Mouse (Mus musculus): ENCODE results near the gene Pemt. TPM values are rescaled to one million over a fixed set of nuclear protein-coding genes. Genes with fewer than 3 reads are reported as not detected.

The Pemt gene
- polyA plus RNA-seq (2015; fragmentation: Nextera tagmentation; extraction: Ambion mirVana) = 6.7 and 8.1 TPM in 2 replicates

- H3K9me3 ChIP-seq = no peaks in the 10 kb centered on the region
- H3K4me2 ChIP-seq = peak within 1 kb of the TSS; percentile 78
- ATAC-seq (ENCODE audit: borderline replicate concordance, extremely low read depth, low FRiP score, low TSS enrichment) = peak; percentile 98
- H3K27me3 ChIP-seq = no peaks in the 10 kb centered on the region
- peak within 1 kb of the TSS; percentile 62 for H3K9ac ChIP-seq
- WGBS = under 1% methylated on average over 44 of the region's 44 CpGs
- H3K27ac ChIP-seq = peak within 1 kb of the TSS; percentile 90
- H3K4me1 ChIP-seq = no peaks in the 10 kb centered on the region; the same call in 1 of the 2 replicates
- H3K4me3 ChIP-seq = peak within 1 kb of the TSS; percentile 65
- no peaks in the 10 kb centered on the region for H3K36me3 ChIP-seq
Observed at GRCm38 (mm10) chr11:60046058-60046735, at the start of gene Pemt. Gene Pemt (minus strand): TSS chr11:60046489.

DNA sequence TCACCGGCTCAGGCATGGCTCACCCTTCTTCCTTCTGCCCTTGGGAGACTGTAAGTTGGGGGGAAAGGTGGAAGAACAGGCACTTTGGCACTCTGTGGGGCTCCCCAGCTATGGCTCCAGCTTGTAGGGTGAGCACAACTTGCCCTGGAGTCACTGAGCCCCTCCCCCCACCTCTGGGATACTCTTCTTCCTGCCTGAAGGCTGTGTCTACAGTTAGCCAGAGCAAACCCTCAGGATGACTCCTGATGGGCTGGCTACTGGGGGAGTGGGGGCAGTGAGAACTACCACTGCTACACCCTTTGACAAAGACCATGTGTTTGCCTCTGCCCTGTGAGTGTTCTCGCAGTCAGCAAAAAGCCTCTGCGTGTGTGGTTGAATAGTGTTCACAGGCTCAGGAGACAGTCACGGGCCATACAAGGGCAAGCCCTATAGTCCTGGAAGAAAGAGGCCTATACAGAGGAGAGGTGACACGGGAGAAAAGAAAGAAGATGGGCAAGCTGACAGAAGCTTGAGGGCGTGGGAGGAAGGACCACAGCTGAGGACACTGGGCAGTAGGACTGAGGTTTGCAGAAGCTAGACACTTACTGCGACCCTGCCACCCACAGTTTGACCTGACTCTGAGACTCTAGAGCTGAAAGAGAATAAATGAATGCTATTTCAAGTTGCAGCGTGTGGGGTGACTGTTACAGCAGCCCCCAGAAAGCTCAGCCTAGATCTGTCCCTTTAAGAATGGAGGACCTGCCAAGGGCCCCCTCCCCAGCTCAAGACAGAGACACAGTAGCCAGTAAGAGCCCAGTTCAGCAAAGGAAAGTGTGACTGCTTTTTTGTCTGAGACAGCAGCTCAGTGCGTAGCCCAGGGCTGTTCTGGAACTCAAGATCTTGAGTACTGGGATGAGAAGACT is 48.9 kb upstream of the Pemt start:
- Histone ChIP-seq H3K36me3 (no peaks in the 10 kb centered on the region), H3K4me3 (no peak overlapping the region), H3K9me3 (no peaks in the 10 kb centered on the region), H3K27ac (peak overlapping the region; percentile 30), H3K9ac (no peak overlapping the region), H3K4me2 (no peak overlapping the region), H3K27me3 (no peaks in the 10 kb centered on the region), H3K4me1 (peaks cover 39% of the 10 kb centered on the region)
- ATAC-seq (ENCODE audit: borderline replicate concordance, extremely low read depth, low FRiP score, low TSS enrichment) = peak; percentile 44; the same call in 1 of the 2 replicates
- 38% methylated on average over 9 of the region's 9 CpGs for WGBS

DNA sequence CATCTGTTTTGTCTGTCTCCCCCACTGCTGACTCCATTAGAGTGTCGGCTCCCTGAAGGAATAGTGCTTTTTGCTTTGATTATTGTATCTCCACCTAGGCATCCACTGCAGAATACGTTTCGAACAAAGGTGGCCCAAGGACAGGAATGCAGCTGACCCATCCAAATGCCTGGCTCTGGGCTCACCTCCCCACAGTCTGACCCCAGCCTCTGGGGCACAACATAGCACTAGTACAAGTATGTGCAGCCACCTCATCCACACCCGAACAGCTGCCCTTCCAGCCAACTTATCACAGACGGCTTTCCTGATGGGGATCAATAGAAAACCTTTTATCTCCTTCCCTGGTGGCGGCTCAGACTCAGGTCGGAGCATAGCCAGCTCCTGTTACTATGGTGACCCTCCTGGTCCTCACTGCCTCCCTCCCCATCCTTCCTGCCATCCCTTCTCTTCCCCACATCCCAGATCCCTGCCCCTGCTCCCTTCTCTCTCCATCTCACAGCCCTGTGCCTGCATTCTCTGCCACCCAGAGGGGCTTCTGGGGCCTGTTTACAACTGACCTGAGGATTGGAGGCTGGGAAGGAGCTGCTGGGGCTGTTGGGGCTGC is 47.8 kb upstream of the Pemt start:
- H3K27me3 ChIP-seq = no peaks in the 10 kb centered on the region
- ATAC-seq (ENCODE audit: borderline replicate concordance, extremely low read depth, low FRiP score, low TSS enrichment) = peak; percentile 7; the same call in 1 of the 2 replicates
- H3K36me3 ChIP-seq = no peaks in the 10 kb centered on the region
- H3K4me1 ChIP-seq = peaks cover 39% of the 10 kb centered on the region
- no peak overlapping the region for H3K9ac ChIP-seq
- no peak overlapping the region for H3K4me3 ChIP-seq
- 52% methylated on average over 7 of the region's 7 CpGs for WGBS
- no peak overlapping the region for H3K27ac ChIP-seq
- no peak overlapping the region for H3K4me2 ChIP-seq
- no peaks in the 10 kb centered on the region for H3K9me3 ChIP-seq

GRCm38 (mm10) chr11:60093227-60093626 is 46.9 kb upstream of the Pemt start:
- Histone ChIP-seq H3K9me3 (no peaks in the 10 kb centered on the region), H3K27me3 (no peaks in the 10 kb centered on the region), H3K9ac (no peak overlapping the region), H3K36me3 (no peaks in the 10 kb centered on the region), H3K4me1 (peaks cover 39% of the 10 kb centered on the region), H3K4me2 (no peak overlapping the region), H3K4me3 (no peak overlapping the region), H3K27ac (no peak overlapping the region)
- no peak for ATAC-seq (ENCODE audit: borderline replicate concordance, extremely low read depth, low FRiP score, low TSS enrichment)

- Histone ChIP-seq H3K9me3 (no peaks in the 10 kb centered on the region), H3K27ac (no peak overlapping the region), H3K4me2 (no peak overlapping the region), H3K9ac (no peak overlapping the region), H3K4me1 (peaks cover 39% of the 10 kb centered on the region), H3K4me3 (no peak overlapping the region), H3K27me3 (no peaks in the 10 kb centered on the region), H3K36me3 (no peaks in the 10 kb centered on the region)
- 60% methylated on average over 7 of the region's 7 CpGs for WGBS
- no peak for ATAC-seq (ENCODE audit: borderline replicate concordance, extremely low read depth, low FRiP score, low TSS enrichment)
Observed at GRCm38 (mm10) chr11:60091422-60091761, 45.1 kb upstream of the Pemt start.

DNA sequence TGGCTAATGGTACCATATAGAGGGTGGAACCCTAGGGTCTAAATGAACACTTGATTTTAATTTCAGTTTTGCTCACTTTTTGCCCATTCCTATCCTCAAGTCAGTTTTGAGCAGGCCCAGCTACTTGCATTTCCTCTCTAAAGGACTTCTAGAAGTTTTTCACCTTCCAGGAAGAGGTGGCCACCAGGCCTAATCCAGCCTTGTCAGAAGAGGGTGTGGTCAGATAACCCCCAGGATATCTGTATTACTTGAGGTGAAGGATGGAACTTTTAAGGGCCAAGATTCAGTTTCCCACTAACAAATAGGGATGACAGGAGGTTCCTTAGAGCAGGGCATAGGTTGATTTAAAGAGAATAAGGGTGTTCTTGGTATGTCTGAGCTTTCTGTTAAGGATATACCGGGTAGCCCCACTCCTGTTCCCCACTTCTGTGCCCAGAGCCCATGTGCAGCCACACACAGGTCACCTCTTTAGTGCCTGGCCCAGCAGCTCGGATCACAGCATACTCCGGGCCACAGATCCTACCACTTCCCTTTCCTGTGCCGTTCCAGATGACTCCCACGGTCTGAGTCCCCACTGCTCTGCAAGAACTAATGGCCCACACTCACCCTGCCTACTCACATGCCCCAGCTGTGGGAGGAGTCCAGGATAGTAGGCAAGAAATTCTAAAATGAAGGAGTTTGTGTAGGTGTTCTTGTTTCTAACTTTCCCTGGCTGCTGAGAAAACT is 44.6 kb upstream of the Pemt start:
- H3K27ac ChIP-seq = no peak overlapping the region
- H3K9ac ChIP-seq = no peak overlapping the region
- no peaks in the 10 kb centered on the region for H3K9me3 ChIP-seq
- no peak for ATAC-seq (ENCODE audit: borderline replicate concordance, extremely low read depth, low FRiP score, low TSS enrichment)
- WGBS = 51% methylated on average over 5 of the region's 5 CpGs
- peaks cover 35% of the 10 kb centered on the region for H3K4me1 ChIP-seq
- H3K27me3 ChIP-seq = no peaks in the 10 kb centered on the region
- no peak overlapping the region for H3K4me2 ChIP-seq
- no peak overlapping the region for H3K4me3 ChIP-seq
- H3K36me3 ChIP-seq = no peaks in the 10 kb centered on the region

- no peak overlapping the region for H3K4me2 ChIP-seq
- H3K9ac ChIP-seq = no peak overlapping the region
- WGBS = 38% methylated on average over 4 of the region's 4 CpGs
- no peaks in the 10 kb centered on the region for H3K27me3 ChIP-seq
- ATAC-seq (ENCODE audit: borderline replicate concordance, extremely low read depth, low FRiP score, low TSS enrichment) = no peak
- H3K36me3 ChIP-seq = no peaks in the 10 kb centered on the region
- H3K4me1 ChIP-seq = peaks cover 16% of the 10 kb centered on the region
- no peak overlapping the region for H3K27ac ChIP-seq
- no peak overlapping the region for H3K4me3 ChIP-seq
- H3K9me3 ChIP-seq = no peaks in the 10 kb centered on the region
Observed at GRCm38 (mm10) chr11:60088947-60089346, 42.7 kb upstream of the Pemt start.

GRCm38 (mm10) chr11:60086676-60087075 is 40.4 kb upstream of the Pemt start:
- no peak for ATAC-seq (ENCODE audit: borderline replicate concordance, extremely low read depth, low FRiP score, low TSS enrichment)
- Histone ChIP-seq H3K4me2 (no peak overlapping the region), H3K9me3 (no peaks in the 10 kb centered on the region), H3K4me3 (no peak overlapping the region), H3K4me1 (peaks cover 4% of the 10 kb centered on the region; the same call in 1 of the 2 replicates), H3K27me3 (no peaks in the 10 kb centered on the region), H3K9ac (no peak overlapping the region), H3K27ac (no peak overlapping the region), H3K36me3 (no peaks in the 10 kb centered on the region)
- 57% methylated on average over 1 of the region's 1 CpGs for WGBS

GRCm38 (mm10) chr11:60084589-60084988 is 38.3 kb upstream of the Pemt start:
- Histone ChIP-seq H3K27me3 (no peaks in the 10 kb centered on the region), H3K4me2 (no peak overlapping the region), H3K4me1 (no peaks in the 10 kb centered on the region), H3K9ac (no peak overlapping the region), H3K27ac (no peak overlapping the region), H3K36me3 (no peaks in the 10 kb centered on the region), H3K9me3 (no peaks in the 10 kb centered on the region), H3K4me3 (no peak overlapping the region)
- ATAC-seq (ENCODE audit: borderline replicate concordance, extremely low read depth, low FRiP score, low TSS enrichment) = no peak
- WGBS = 35% methylated on average over 2 of the region's 2 CpGs

GRCm38 (mm10) chr11:60076790-60077189 is 30.5 kb upstream of the Pemt start:
- H3K9me3 ChIP-seq = no peaks in the 10 kb centered on the region
- no peaks in the 10 kb centered on the region for H3K36me3 ChIP-seq
- H3K4me2 ChIP-seq = no peak overlapping the region
- 0 out of 2 replicates have a peak, but pooled peaks cover 2% of the 10 kb centered on the region for H3K4me1 ChIP-seq
- no peak for ATAC-seq (ENCODE audit: borderline replicate concordance, extremely low read depth, low FRiP score, low TSS enrichment)
- H3K27ac ChIP-seq = no peak overlapping the region
- no peak overlapping the region for H3K9ac ChIP-seq
- 18% methylated on average over 4 of the region's 4 CpGs for WGBS
- no peaks in the 10 kb centered on the region for H3K27me3 ChIP-seq
- no peak overlapping the region for H3K4me3 ChIP-seq

DNA sequence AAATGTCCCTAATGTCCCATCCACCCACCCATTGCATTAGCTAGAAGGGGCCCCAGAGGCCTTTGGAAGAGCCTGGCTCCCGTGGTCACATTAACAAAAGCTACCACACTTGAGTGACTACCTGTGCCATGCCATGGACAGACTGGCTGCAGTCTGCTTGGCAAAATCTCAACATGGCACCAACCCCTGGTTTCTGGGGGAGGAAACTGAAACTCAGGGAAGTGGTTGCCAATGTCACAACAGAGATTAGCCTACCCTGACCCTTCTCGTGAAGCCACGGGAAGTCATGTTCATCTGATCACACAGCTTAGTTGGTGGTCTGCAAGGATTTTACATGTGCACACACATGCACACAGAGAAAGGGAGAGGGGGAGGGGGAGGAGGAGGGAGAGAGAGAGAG is 29.9 kb upstream of the Pemt start:
- no peaks in the 10 kb centered on the region for H3K36me3 ChIP-seq
- no peak overlapping the region for H3K27ac ChIP-seq
- no peaks in the 10 kb centered on the region for H3K9me3 ChIP-seq
- 0 out of 2 replicates have a peak, but pooled peaks cover 2% of the 10 kb centered on the region for H3K4me1 ChIP-seq
- no peak overlapping the region for H3K4me2 ChIP-seq
- H3K27me3 ChIP-seq = no peaks in the 10 kb centered on the region
- H3K4me3 ChIP-seq = no peak overlapping the region
- no peak overlapping the region for H3K9ac ChIP-seq
- WGBS = 79% methylated on average over 3 of the region's 3 CpGs
- ATAC-seq (ENCODE audit: borderline replicate concordance, extremely low read depth, low FRiP score, low TSS enrichment) = no peak
